Mouse (Mus musculus): ENCODE data around the gene Ric8b.

Ric8b gene

DNA sequence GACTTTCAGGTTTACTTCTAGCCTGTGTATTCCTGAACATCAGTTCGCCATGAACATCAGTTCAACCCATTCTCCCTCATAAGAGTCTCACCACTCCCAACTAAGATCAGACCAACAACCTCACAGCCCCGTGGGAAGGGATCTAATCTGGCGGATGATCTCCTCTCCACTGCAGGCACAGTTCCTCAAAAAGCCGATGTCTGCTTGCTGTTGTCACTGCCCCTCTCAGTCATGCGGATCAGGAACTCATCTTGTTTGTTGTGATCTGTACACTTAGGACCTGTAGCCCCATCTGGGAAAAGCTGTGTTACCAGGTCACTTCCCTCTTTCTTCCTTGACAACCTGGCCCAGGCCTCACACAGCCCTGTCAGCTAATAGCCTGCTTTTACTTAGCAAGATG, 45.7 kb downstream of the Ric8b start:
- DNase-seq (ENCODE audit: low spot score): no peak

- DNase-seq (ENCODE audit: low spot score): peak; percentile 10
These were observed 46.3 kb downstream of the Ric8b start for GRCm38 (mm10) chr10:84963726-84964125.

- no peak for DNase-seq (ENCODE audit: low spot score)
These were observed 49.1 kb downstream of the Ric8b start for GRCm38 (mm10) chr10:84966542-84966941.

- DNase-seq (ENCODE audit: low spot score): no peak
These were observed 50.2 kb downstream of the Ric8b start for GRCm38 (mm10) chr10:84967645-84968044.

DNA sequence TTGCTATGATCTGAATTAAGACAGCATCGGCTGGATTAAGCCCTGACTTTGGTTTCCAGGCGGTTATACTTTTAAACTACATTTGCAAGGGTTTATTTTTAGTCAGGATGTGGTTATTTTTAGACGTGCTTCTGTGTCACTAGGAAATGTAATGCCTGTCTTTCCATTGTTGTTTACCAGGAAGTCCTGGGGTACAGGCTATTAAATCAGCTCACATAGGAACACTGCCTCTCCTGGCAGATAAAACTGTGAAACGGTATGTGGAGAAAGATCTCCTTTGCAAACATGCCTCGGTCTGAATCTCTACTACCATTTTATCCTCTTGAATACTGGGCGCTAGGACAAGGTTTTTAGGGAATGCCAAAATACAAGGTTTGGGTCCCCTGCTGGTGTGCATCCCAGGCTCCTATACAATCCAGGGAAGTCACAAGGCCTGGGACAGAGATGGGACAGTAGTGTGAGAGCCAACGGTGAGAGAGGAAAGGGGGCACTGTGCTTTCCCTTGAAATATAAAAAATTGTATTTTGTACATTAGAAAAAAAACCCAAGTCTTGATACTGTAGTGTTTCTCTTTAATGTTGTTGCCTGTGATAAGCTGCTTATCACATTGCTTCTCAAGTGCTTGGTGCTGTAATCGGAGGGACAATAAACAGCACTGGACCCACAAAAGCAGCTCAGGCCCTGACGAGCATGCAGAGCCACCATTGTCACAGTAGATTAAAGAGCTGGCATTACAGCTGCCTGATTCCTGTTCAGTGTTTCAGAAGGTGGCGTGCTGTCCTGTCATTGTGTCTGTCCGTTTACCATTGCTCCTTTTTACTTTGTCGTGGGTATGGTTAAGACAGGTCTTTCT, 51.7 kb downstream of the Ric8b start:
- DNase-seq (ENCODE audit: low spot score): peak; percentile 16

DNA sequence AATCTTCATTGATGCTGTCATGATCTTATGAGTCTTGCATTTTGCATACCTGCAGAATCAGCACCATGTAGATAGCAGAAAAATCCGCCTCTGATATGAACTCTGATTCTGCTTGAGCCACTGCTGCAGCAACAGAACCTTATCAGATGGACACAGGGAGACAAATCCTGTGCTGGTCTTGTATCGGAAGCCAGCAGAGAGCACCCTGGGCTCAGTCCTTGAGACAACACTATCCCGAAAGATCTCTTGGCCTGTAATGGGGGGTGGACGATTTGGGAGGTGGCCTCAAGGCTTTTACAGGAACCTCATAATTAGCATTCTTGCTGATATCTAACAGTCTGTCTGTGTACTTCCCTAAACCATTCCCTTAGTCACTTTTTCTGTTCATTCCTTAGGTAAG, 57.8 kb downstream of the Ric8b start:
- DNase-seq (ENCODE audit: low spot score): no peak

GRCm38 (mm10) chr10:84976588-84977351, 59.4 kb downstream of the Ric8b start:
- DNase-seq (ENCODE audit: low spot score): no peak

- no peak for DNase-seq (ENCODE audit: low spot score)
These were observed 62.9 kb downstream of the Ric8b start for GRCm38 (mm10) chr10:84980291-84980690.

- no peak for DNase-seq (ENCODE audit: low spot score)
These were observed 64.0 kb downstream of the Ric8b start for GRCm38 (mm10) chr10:84981441-84981840.

GRCm38 (mm10) chr10:84982675-84983074, 65.3 kb downstream of the Ric8b start:
- no peak for DNase-seq (ENCODE audit: low spot score)

- DNase-seq (ENCODE audit: low spot score): no peak
These were observed 68.5 kb downstream of the Ric8b start for GRCm38 (mm10) chr10:84985956-84986355.

- DNase-seq (ENCODE audit: low spot score): no peak
These were observed 70.2 kb downstream of the Ric8b start for GRCm38 (mm10) chr10:84987666-84988065.

DNA sequence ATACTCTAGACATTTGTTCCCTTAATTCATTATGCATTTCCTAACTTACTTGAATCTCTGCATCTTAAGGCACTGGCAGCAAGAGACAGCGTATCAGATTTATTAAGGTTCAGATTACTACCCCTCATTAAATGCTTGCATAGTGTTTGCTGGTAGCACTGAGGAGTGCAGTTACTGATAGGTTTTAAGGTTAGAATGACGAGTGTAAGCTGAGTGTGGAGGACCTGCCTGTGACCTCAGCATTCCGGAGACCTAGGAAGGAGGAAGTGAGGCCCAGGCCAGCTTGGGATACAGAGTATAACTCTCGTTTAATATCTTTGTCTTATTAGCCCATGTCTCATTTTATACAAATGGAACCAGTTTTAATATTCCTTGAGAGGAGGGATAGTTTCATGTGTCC, 71.2 kb downstream of the Ric8b start:
- no peak for DNase-seq (ENCODE audit: low spot score)

GRCm38 (mm10) chr10:84994346-84994745, 76.9 kb downstream of the Ric8b start:
- DNase-seq (ENCODE audit: low spot score): peak; percentile 14

DNA sequence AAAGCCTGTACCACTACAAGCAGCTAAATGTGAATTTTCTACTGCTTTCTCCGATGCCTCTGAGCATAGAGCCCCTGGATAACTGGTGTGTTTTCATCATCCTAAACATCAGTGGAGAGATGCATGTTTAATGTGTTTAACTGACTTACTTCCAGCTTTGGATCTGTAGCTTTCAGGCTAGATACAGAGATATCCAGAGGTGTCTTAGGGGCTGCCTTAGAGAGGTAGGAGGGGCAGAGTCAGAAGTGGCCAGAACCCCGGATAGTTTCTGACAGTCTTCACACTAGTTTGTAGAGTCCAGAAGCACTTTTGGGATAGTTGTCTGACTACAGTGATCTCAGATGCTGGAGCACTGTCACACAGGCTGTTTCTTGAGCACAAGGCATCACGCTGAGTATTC, 77.6 kb downstream of the Ric8b start:
- DNase-seq (ENCODE audit: low spot score): no peak

DNA sequence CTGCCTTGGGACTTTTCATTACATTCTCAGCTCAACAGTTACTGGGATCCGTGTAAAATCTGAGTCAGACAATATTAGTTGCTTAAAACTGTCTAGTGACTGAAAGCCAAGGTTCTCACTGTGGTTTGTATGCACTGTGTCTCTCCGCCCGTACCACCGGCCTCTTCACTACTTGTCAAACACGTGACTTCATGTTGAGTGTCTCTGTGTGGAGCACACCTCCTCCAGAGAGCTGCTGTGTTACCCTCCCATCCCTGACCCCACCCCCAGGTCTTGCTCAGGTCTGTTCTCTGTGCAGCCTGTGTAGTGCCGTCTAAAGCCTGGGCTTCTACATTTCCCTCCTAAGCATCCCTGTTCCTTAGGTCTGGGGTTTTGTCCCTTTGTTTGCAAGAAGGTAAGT, 79.0 kb downstream of the Ric8b start:
- DNase-seq (ENCODE audit: low spot score): no peak

- DNase-seq (ENCODE audit: low spot score): no peak
These were observed 80.3 kb downstream of the Ric8b start for GRCm38 (mm10) chr10:84997571-84998224.

- DNase-seq (ENCODE audit: low spot score): no peak
These were observed 80.8 kb downstream of the Ric8b start for GRCm38 (mm10) chr10:84998225-84998579.

GRCm38 (mm10) chr10:85001920-85002319, 84.5 kb downstream of the Ric8b start:
- DNase-seq (ENCODE audit: low spot score): no peak

GRCm38 (mm10) chr10:85003190-85004026, 86.0 kb downstream of the Ric8b start:
- DNase-seq (ENCODE audit: low spot score): no peak

DNA sequence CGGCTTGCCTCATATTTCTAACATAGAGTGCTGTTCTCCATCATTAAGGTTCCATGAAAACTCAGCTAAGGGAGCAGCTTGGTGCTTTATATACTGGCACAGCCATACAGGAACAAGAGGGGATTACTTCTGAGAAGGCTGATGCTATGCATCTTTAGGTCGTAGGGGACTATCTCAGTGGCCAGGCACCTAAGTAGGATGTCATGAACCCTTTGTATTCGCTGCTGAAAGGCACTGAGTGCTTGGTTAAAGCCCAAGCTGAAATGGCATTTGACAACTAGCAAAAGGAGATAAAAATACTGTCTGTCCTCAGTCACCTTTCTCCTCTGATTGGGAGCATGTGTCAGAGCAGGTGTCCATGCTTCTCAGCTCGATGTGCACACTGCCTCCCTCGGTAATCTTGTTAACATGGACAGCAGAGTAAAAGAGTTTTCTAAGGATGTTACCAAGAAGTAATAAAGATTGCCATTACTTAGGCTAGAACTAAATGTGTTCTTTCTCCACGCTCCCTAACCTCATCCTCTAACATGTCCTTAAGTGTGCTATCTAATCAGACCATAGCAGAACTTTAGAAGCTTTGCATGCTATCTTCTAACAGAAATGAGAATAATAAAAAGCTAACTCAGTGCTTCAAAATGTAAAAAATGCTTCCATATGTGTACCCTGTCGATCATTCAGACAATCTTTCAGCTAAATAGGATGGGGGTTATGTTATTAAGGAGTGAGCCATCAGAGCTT, 89.3 kb downstream of the Ric8b start:
- no peak for DNase-seq (ENCODE audit: low spot score)
